Mouse (Mus musculus): Measurements from ENCODE around the gene Yipf6.

GRCm38 (mm10) chrX:98964513-98964912 lies 28.4 kb downstream of the Yipf6 start:
- TF ChIP-seq CTCF (IDR thresholded peaks at IDR 0.05; ENCODE audit: low read depth, low read length) (no peak), POLR2A (IDR thresholded peaks at IDR 0.05; ENCODE audit: insufficient read depth, low read length) (no peak), EP300 (IDR thresholded peaks at IDR 0.05; ENCODE audit: insufficient read depth, low read depth, low read length) (no peak)

All from ES-Bruce4 (cell line).